Mouse (Mus musculus): ENCODE measurements around the gene Il12rb2. TPM values are rescaled to one million over a fixed set of nuclear protein-coding genes. Genes with fewer than 3 reads are reported as not detected.

Il12rb2 gene
- polyA plus RNA-seq, 1 experiment from 2014 or later: 0.08 TPM

- Histone ChIP-seq H3K36me3 (ENCODE audit: control insufficient read depth, insufficient read depth, low read length) (no peaks in the 10 kb centered on the region), H3K27ac (ENCODE audit: low read depth, low read length) (no peak overlapping the region), H3K4me1 (ENCODE audit: control insufficient read depth, insufficient read depth, low read depth, low read length) (no peaks in the 10 kb centered on the region), H3K4me2 (ENCODE audit: low read length) (no peak overlapping the region), H3K27me3 (replicated peaks; ENCODE audit: control insufficient read depth, insufficient read depth, low read length) (no peaks in the 10 kb centered on the region), H3K9me3 (ENCODE audit: control insufficient read depth, low read length) (no peaks in the 10 kb centered on the region), H3K4me3 (ENCODE audit: low read length) (no peak overlapping the region), H3K9ac (ENCODE audit: low read depth, low read length) (no peak overlapping the region)
- ATAC-seq: no peak
Measured at GRCm38 (mm10) chr6:67337943-67338342, 38.0 kb downstream of the Il12rb2 start.

- Histone ChIP-seq H3K27ac (ENCODE audit: low read depth, low read length) (no peak overlapping the region), H3K9me3 (ENCODE audit: control insufficient read depth, low read length) (no peaks in the 10 kb centered on the region), H3K9ac (ENCODE audit: low read depth, low read length) (no peak overlapping the region), H3K4me1 (ENCODE audit: control insufficient read depth, insufficient read depth, low read depth, low read length) (no peaks in the 10 kb centered on the region), H3K4me2 (ENCODE audit: low read length) (no peak overlapping the region), H3K27me3 (replicated peaks; ENCODE audit: control insufficient read depth, insufficient read depth, low read length) (no peaks in the 10 kb centered on the region), H3K36me3 (ENCODE audit: control insufficient read depth, insufficient read depth, low read length) (no peaks in the 10 kb centered on the region), H3K4me3 (ENCODE audit: low read length) (no peak overlapping the region)
- no peak for ATAC-seq
- WGBS: 90% methylated on average over 3 of the region's 3 CpGs
Measured at GRCm38 (mm10) chr6:67323788-67324187, 52.2 kb downstream of the Il12rb2 start.

GRCm38 (mm10) chr6:67318451-67318850, 57.5 kb downstream of the Il12rb2 start:
- Histone ChIP-seq H3K4me1 (ENCODE audit: control insufficient read depth, insufficient read depth, low read depth, low read length) (no peaks in the 10 kb centered on the region), H3K4me3 (ENCODE audit: low read length) (no peak overlapping the region), H3K4me2 (ENCODE audit: low read length) (no peak overlapping the region), H3K27me3 (replicated peaks; ENCODE audit: control insufficient read depth, insufficient read depth, low read length) (no peaks in the 10 kb centered on the region), H3K36me3 (ENCODE audit: control insufficient read depth, insufficient read depth, low read length) (no peaks in the 10 kb centered on the region), H3K27ac (ENCODE audit: low read depth, low read length) (no peak overlapping the region), H3K9me3 (ENCODE audit: control insufficient read depth, low read length) (no peaks in the 10 kb centered on the region), H3K9ac (ENCODE audit: low read depth, low read length) (no peak overlapping the region)
- WGBS: 38% methylated on average over 10 of the region's 10 CpGs
- peak; percentile 60; the same call in 1 of the 2 replicates for ATAC-seq

GRCm38 (mm10) chr6:67317827-67318338, 58.1 kb downstream of the Il12rb2 start:
- WGBS: 84% methylated on average over 8 of the region's 8 CpGs
- Histone ChIP-seq H3K9ac (ENCODE audit: low read depth, low read length) (no peak overlapping the region), H3K4me2 (ENCODE audit: low read length) (no peak overlapping the region), H3K4me1 (ENCODE audit: control insufficient read depth, insufficient read depth, low read depth, low read length) (no peaks in the 10 kb centered on the region), H3K27ac (ENCODE audit: low read depth, low read length) (no peak overlapping the region), H3K9me3 (ENCODE audit: control insufficient read depth, low read length) (no peaks in the 10 kb centered on the region), H3K36me3 (ENCODE audit: control insufficient read depth, insufficient read depth, low read length) (no peaks in the 10 kb centered on the region), H3K27me3 (replicated peaks; ENCODE audit: control insufficient read depth, insufficient read depth, low read length) (no peaks in the 10 kb centered on the region), H3K4me3 (ENCODE audit: low read length) (no peak overlapping the region)
- ATAC-seq: no peak

- Histone ChIP-seq H3K9me3 (ENCODE audit: control insufficient read depth, low read length) (no peaks in the 10 kb centered on the region), H3K4me2 (ENCODE audit: low read length) (no peak overlapping the region), H3K4me3 (ENCODE audit: low read length) (no peak overlapping the region), H3K27me3 (replicated peaks; ENCODE audit: control insufficient read depth, insufficient read depth, low read length) (no peaks in the 10 kb centered on the region), H3K27ac (ENCODE audit: low read depth, low read length) (no peak overlapping the region), H3K4me1 (ENCODE audit: control insufficient read depth, insufficient read depth, low read depth, low read length) (no peaks in the 10 kb centered on the region), H3K36me3 (ENCODE audit: control insufficient read depth, insufficient read depth, low read length) (no peaks in the 10 kb centered on the region), H3K9ac (ENCODE audit: low read depth, low read length) (no peak overlapping the region)
- WGBS: 77% methylated on average over 5 of the region's 5 CpGs
- ATAC-seq: no peak
Measured at GRCm38 (mm10) chr6:67317068-67317467, 58.9 kb downstream of the Il12rb2 start.

GRCm38 (mm10) chr6:67314697-67315096, 61.3 kb downstream of the Il12rb2 start:
- Histone ChIP-seq H3K4me1 (ENCODE audit: control insufficient read depth, insufficient read depth, low read depth, low read length) (no peaks in the 10 kb centered on the region), H3K36me3 (ENCODE audit: control insufficient read depth, insufficient read depth, low read length) (no peaks in the 10 kb centered on the region), H3K9ac (ENCODE audit: low read depth, low read length) (no peak overlapping the region), H3K27ac (ENCODE audit: low read depth, low read length) (no peak overlapping the region), H3K4me2 (ENCODE audit: low read length) (no peak overlapping the region), H3K9me3 (ENCODE audit: control insufficient read depth, low read length) (no peaks in the 10 kb centered on the region), H3K27me3 (replicated peaks; ENCODE audit: control insufficient read depth, insufficient read depth, low read length) (no peaks in the 10 kb centered on the region), H3K4me3 (ENCODE audit: low read length) (no peak overlapping the region)
- 71% methylated on average over 1 of the region's 1 CpGs for WGBS
- ATAC-seq: no peak

- no peak for ATAC-seq
- WGBS: 87% methylated on average over 3 of the region's 3 CpGs
Measured at GRCm38 (mm10) chr6:67309752-67310151, 66.2 kb downstream of the Il12rb2 start.

GRCm38 (mm10) chr6:67308994-67309393, 67.0 kb downstream of the Il12rb2 start:
- 88% methylated on average over 3 of the region's 3 CpGs for WGBS

More at GRCm38 (mm10) chr6:67309752-67310151, 66.2 kb downstream of the Il12rb2 start:
- H3K9me3 ChIP-seq (ENCODE audit: control insufficient read depth, low read length): no peaks in the 10 kb centered on the region
- no peak overlapping the region for H3K4me2 ChIP-seq (ENCODE audit: low read length)
- H3K27me3 ChIP-seq (replicated peaks; ENCODE audit: control insufficient read depth, insufficient read depth, low read length): no peaks in the 10 kb centered on the region
- H3K27ac ChIP-seq (ENCODE audit: low read depth, low read length): no peak overlapping the region
- no peak overlapping the region for H3K9ac ChIP-seq (ENCODE audit: low read depth, low read length)
- H3K4me3 ChIP-seq (ENCODE audit: low read length): no peak overlapping the region
- no peaks in the 10 kb centered on the region for H3K36me3 ChIP-seq (ENCODE audit: control insufficient read depth, insufficient read depth, low read length)
- H3K4me1 ChIP-seq (ENCODE audit: control insufficient read depth, insufficient read depth, low read depth, low read length): no peaks in the 10 kb centered on the region

GRCm38 (mm10) chr6:67303210-67303609, 72.8 kb downstream of the Il12rb2 start:
- H3K9me3 ChIP-seq (ENCODE audit: control insufficient read depth, low read length): no peaks in the 10 kb centered on the region
- H3K9ac ChIP-seq (ENCODE audit: low read depth, low read length): no peak overlapping the region
- no peak overlapping the region for H3K4me3 ChIP-seq (ENCODE audit: low read length)
- 89% methylated on average over 10 of the region's 10 CpGs for WGBS
- no peak overlapping the region for H3K4me2 ChIP-seq (ENCODE audit: low read length)
- no peaks in the 10 kb centered on the region for H3K36me3 ChIP-seq (ENCODE audit: control insufficient read depth, insufficient read depth, low read length)
- ATAC-seq: no peak
- H3K4me1 ChIP-seq (ENCODE audit: control insufficient read depth, insufficient read depth, low read depth, low read length): no peaks in the 10 kb centered on the region
- no peaks in the 10 kb centered on the region for H3K27me3 ChIP-seq (replicated peaks; ENCODE audit: control insufficient read depth, insufficient read depth, low read length)
- no peak overlapping the region for H3K27ac ChIP-seq (ENCODE audit: low read depth, low read length)

More at GRCm38 (mm10) chr6:67308994-67309393, 67.0 kb downstream of the Il12rb2 start:
- Histone ChIP-seq H3K4me1 (ENCODE audit: control insufficient read depth, insufficient read depth, low read depth, low read length) (no peaks in the 10 kb centered on the region), H3K4me3 (ENCODE audit: low read length) (no peak overlapping the region), H3K27ac (ENCODE audit: low read depth, low read length) (no peak overlapping the region), H3K4me2 (ENCODE audit: low read length) (no peak overlapping the region), H3K9ac (ENCODE audit: low read depth, low read length) (no peak overlapping the region), H3K27me3 (replicated peaks; ENCODE audit: control insufficient read depth, insufficient read depth, low read length) (no peaks in the 10 kb centered on the region), H3K36me3 (ENCODE audit: control insufficient read depth, insufficient read depth, low read length) (no peaks in the 10 kb centered on the region), H3K9me3 (ENCODE audit: control insufficient read depth, low read length) (no peaks in the 10 kb centered on the region)
- ATAC-seq: no peak

GRCm38 (mm10) chr6:67302471-67302870, 73.5 kb downstream of the Il12rb2 start:
- ATAC-seq: no peak
- Histone ChIP-seq H3K4me2 (ENCODE audit: low read length) (no peak overlapping the region), H3K4me3 (ENCODE audit: low read length) (no peak overlapping the region), H3K9ac (ENCODE audit: low read depth, low read length) (no peak overlapping the region), H3K9me3 (ENCODE audit: control insufficient read depth, low read length) (no peaks in the 10 kb centered on the region), H3K36me3 (ENCODE audit: control insufficient read depth, insufficient read depth, low read length) (no peaks in the 10 kb centered on the region), H3K27ac (ENCODE audit: low read depth, low read length) (no peak overlapping the region), H3K27me3 (replicated peaks; ENCODE audit: control insufficient read depth, insufficient read depth, low read length) (no peaks in the 10 kb centered on the region), H3K4me1 (ENCODE audit: control insufficient read depth, insufficient read depth, low read depth, low read length) (no peaks in the 10 kb centered on the region)
- 80% methylated on average over 4 of the region's 4 CpGs for WGBS

All from hindbrain, embryonic 16.5 days (tissue).